Mouse (Mus musculus) olfactory bulb, adult 2 months (tissue): ENCODE results near the gene Twf2.

Experiments
- CTCF ChIP-seq: fragments of 200-500 bp; IDR thresholded peaks from 2 replicates; pipeline ENCODE4 v1.5.1; 2012; ENCODE audit warnings: low read depth, mild to moderate bottlenecking, low read length, moderate library complexity; ENCODE audit not compliant: insufficient read depth
- POLR2A ChIP-seq: fragments of 200-500 bp; IDR thresholded peaks from 2 replicates; pipeline ENCODE4 v1.6.1; 2012; ENCODE audit warnings: mild to moderate bottlenecking, low read depth, low read length, moderate library complexity; ENCODE audit not compliant: insufficient read depth

GRCm38 (mm10) chr9:106179964-106180363 is 22.9 kb upstream of the Twf2 start:
- TF ChIP-seq POLR2A (no peak), CTCF (no peak)
